Mouse (Mus musculus) neural tube, embryonic 12.5 days (tissue): ENCODE results near the gene Mapk13. TPM values are rescaled to one million over a fixed set of nuclear protein-coding genes. Genes with fewer than 3 reads are reported as not detected.
"Not testable (repeated sequence)": the region's sequence is repeated elsewhere in the genome, so short reads cannot be mapped to it uniquely, and the experiment has no call there.

Experiments
- ATAC-seq: fragments of 200-750 bp; cut with Nextera tagmentation; 2 replicates; pipeline ENCODE4 v1.8.0; 2017; ENCODE audit warnings: low read depth, mild to moderate bottlenecking, moderate TSS enrichment, moderate library complexity; ENCODE audit not compliant: low FRiP score
- H3K27ac ChIP-seq: fragments of 300-500 bp; sonication (generic); 2 replicates; pipeline ENCODE4 v1.5.1; 2016
- H3K27me3 ChIP-seq: fragments of 300-500 bp; sonication (generic); replicated peaks from 2 replicates; pipeline ENCODE4 v1.6.1; 2016; ENCODE audit warnings: mild to moderate bottlenecking
- H3K36me3 ChIP-seq: fragments of 300-500 bp; sonication (generic); 2 replicates; pipeline ENCODE4 v1.6.1; 2016; ENCODE audit warnings: mild to moderate bottlenecking
- H3K4me1 ChIP-seq: fragments of 300-500 bp; sonication (generic); 2 replicates; pipeline ENCODE4 v1.6.1; 2016
- H3K4me2 ChIP-seq: fragments of 300-500 bp; sonication (generic); replicated peaks from 2 replicates; pipeline ENCODE4 v1.6.1; 2016; ENCODE audit warnings: mild to moderate bottlenecking
- H3K4me3 ChIP-seq: fragments of 300-500 bp; sonication (generic); 2 replicates; pipeline ENCODE4 v1.5.1; 2016
- H3K9ac ChIP-seq: fragments of 300-500 bp; sonication (generic); 2 replicates; pipeline ENCODE4 v1.6.1; 2016; ENCODE audit warnings: mild to moderate bottlenecking
- H3K9me3 ChIP-seq: fragments of 300-500 bp; sonication (generic); 2 replicates; pipeline ENCODE4 v1.6.1; 2016; ENCODE audit warnings: mild to moderate bottlenecking
- WGBS: fragments of 180-500 bp; shearing (Covaris S2); methylation state at CpG from one replicate; pipeline ENCODE4 v1.1.7; 2016; 5-methylcytosine and 5-hydroxymethylcytosine counted together
- polyA plus RNA-seq: library from polyadenylated mRNA; unstranded; fragments of >200 nt; fragmentation: Nextera tagmentation; extraction: Ambion mirVana; gene quantifications from 2 replicates; pipeline ENCODE4 v1.2.1, GENCODE M21; 2016

Gene Mapk13
- polyA plus RNA-seq, 1 experiment from 2014 or later = 1.9 TPM

DNA sequence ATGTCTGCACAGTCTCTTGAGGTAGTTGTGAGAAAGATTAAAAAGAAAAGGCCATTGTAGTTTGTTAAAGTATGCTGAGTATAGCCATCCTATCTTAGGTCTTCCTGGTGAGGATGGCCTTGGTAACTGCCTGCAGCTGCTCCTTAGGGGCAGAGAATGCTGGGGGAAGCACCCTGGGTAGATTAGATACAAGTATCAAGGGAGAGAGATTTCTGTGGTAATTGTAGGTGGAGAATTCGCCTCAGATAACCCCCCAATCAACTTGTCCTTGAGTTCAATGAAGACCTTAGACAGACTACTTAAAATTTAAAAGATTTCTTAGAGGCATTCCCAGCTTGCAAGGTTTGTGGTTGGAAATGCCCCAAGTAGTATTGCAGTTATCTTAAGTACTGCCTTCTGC is 34.2 kb downstream of the Mapk13 start:
- Histone ChIP-seq H3K9ac (no peak overlapping the region), H3K27me3 (no peaks in the 10 kb centered on the region), H3K4me2 (0 out of 2 replicates have a peak overlapping the region, but pooled peaks have one; percentile 16), H3K4me3 (no peak overlapping the region), H3K4me1 (peaks cover 27% of the 10 kb centered on the region), H3K27ac (no peak overlapping the region), H3K36me3 (peaks cover 26% of the 10 kb centered on the region), H3K9me3 (no peaks in the 10 kb centered on the region)
- no peak for ATAC-seq
- WGBS = 89% methylated on average over 1 of the region's 1 CpGs

GRCm38 (mm10) chr17:28804973-28805372 is 35.9 kb downstream of the Mapk13 start:
- ATAC-seq = no peak
- H3K27ac ChIP-seq = no peak overlapping the region
- no peak overlapping the region for H3K4me2 ChIP-seq
- H3K36me3 ChIP-seq = peaks cover 42% of the 10 kb centered on the region
- no peaks in the 10 kb centered on the region for H3K27me3 ChIP-seq
- peaks cover 14% of the 10 kb centered on the region for H3K4me1 ChIP-seq
- WGBS = 93% methylated on average over 6 of the region's 6 CpGs
- H3K9me3 ChIP-seq = no peaks in the 10 kb centered on the region
- no peak overlapping the region for H3K9ac ChIP-seq
- H3K4me3 ChIP-seq = no peak overlapping the region

DNA sequence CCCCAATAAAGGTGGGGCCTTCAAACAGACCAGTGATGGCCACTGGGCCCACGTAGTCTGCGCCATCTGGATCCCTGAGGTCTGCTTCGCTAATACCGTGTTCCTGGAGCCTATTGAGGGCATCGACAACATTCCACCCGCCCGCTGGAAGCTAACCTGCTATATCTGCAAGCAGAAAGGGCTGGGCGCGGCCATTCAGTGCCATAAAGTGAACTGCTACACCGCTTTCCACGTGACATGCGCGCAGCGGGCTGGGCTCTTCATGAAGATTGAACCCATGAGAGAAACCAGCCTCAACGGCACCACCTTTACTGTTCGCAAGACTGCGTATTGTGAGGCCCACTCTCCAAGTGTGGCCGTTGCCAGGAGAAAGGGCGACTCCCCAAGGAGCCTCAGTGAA is 37.7 kb downstream of the Mapk13 start:
- Histone ChIP-seq H3K27ac (no peak overlapping the region), H3K4me1 (peaks cover 12% of the 10 kb centered on the region), H3K36me3 (peaks cover 57% of the 10 kb centered on the region), H3K27me3 (no peaks in the 10 kb centered on the region), H3K4me2 (no peak overlapping the region), H3K9ac (no peak overlapping the region), H3K9me3 (no peaks in the 10 kb centered on the region), H3K4me3 (no peak overlapping the region)
- no peak for ATAC-seq
- WGBS = 97% methylated on average over 19 of the region's 19 CpGs

DNA sequence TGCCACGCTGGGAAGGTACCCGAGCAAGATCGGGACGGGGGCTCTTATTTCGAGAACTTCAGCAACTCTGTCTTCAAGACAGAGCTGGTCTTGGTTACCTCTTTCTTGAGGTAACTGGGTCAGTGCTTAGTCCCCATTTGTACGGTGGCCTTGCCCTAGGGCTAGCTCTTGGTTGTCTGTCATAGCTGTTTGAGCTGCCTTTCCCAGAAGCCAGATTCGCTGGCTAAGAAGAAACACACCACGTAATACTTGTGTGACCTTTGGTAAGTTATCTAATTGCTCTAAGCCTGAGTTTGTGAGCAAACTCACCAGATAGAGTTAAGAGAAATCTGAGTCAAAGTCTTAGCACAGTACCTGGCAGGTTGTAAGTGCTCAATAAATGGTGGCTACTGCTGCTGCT is 39.6 kb downstream of the Mapk13 start:
- H3K4me2 ChIP-seq = no peak overlapping the region
- no peak overlapping the region for H3K4me3 ChIP-seq
- no peak overlapping the region for H3K27ac ChIP-seq
- 96% methylated on average over 8 of the region's 8 CpGs for WGBS
- no peaks in the 10 kb centered on the region for H3K27me3 ChIP-seq
- H3K36me3 ChIP-seq = peaks cover 73% of the 10 kb centered on the region
- H3K4me1 ChIP-seq = no peaks in the 10 kb centered on the region
- no peaks in the 10 kb centered on the region for H3K9me3 ChIP-seq
- no peak overlapping the region for H3K9ac ChIP-seq
- ATAC-seq = no peak

GRCm38 (mm10) chr17:28809175-28809831 is 40.2 kb downstream of the Mapk13 start:
- H3K9ac ChIP-seq = no peak overlapping the region
- no peaks in the 10 kb centered on the region for H3K9me3 ChIP-seq
- no peak overlapping the region for H3K4me3 ChIP-seq
- no peak overlapping the region for H3K27ac ChIP-seq
- no peak for ATAC-seq
- 97% methylated on average over 10 of the region's 10 CpGs for WGBS
- no peaks in the 10 kb centered on the region for H3K27me3 ChIP-seq
- peaks cover 79% of the 10 kb centered on the region for H3K36me3 ChIP-seq
- no peaks in the 10 kb centered on the region for H3K4me1 ChIP-seq
- H3K4me2 ChIP-seq = no peak overlapping the region

- H3K4me2 ChIP-seq = no peak overlapping the region
- no peak overlapping the region for H3K27ac ChIP-seq
- H3K9ac ChIP-seq = no peak overlapping the region
- WGBS = 98% methylated on average over 10 of the region's 10 CpGs
- H3K36me3 ChIP-seq = peaks cover 83% of the 10 kb centered on the region
- H3K27me3 ChIP-seq = no peaks in the 10 kb centered on the region
- H3K4me3 ChIP-seq = no peak overlapping the region
- H3K4me1 ChIP-seq = no peaks in the 10 kb centered on the region
- no peaks in the 10 kb centered on the region for H3K9me3 ChIP-seq
- ATAC-seq = no peak
Measured at GRCm38 (mm10) chr17:28812345-28812744, 43.2 kb downstream of the Mapk13 start.

DNA sequence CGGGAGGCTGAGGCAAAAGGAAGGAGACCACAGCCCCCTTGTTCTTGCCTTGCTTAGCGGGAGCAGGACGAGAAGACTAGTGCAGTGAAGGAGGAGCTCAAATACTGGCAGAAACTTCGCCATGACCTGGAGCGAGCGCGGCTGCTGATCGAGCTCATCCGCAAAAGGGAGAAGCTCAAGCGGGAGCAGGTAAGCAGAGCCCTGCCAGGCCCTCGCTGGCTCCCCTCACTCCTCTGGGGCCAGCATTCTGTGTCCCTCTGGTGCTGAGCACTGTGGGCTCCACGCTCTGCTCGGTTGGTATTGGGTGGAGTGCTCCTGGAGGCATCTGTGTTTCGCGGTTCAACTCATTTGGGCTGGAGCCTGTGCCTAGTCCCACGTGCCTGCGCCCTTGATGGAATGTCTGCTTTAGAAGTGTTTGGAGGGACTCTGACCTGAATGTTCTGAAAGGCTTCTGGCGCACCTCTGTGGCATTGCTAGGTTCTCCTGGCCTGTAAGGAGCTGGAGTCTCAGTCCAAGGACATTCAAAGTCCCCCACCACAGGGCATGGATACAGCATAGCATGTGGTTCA is 45.5 kb downstream of the Mapk13 start:
- no peak for ATAC-seq
- Histone ChIP-seq H3K9me3 (no peaks in the 10 kb centered on the region), H3K27me3 (no peaks in the 10 kb centered on the region), H3K4me3 (no peak overlapping the region), H3K36me3 (peaks cover 86% of the 10 kb centered on the region), H3K9ac (no peak overlapping the region), H3K27ac (no peak overlapping the region), H3K4me1 (no peaks in the 10 kb centered on the region), H3K4me2 (no peak overlapping the region)
- 90% methylated on average over 18 of the region's 18 CpGs for WGBS

- no peak overlapping the region for H3K4me3 ChIP-seq
- no peak overlapping the region for H3K9ac ChIP-seq
- ATAC-seq = no peak
- H3K9me3 ChIP-seq = no peaks in the 10 kb centered on the region
- H3K27ac ChIP-seq = no peak overlapping the region
- no peaks in the 10 kb centered on the region for H3K27me3 ChIP-seq
- H3K4me2 ChIP-seq = no peak overlapping the region
- 90% methylated on average over 10 of the region's 10 CpGs for WGBS
- H3K4me1 ChIP-seq = no peaks in the 10 kb centered on the region
- peaks cover 85% of the 10 kb centered on the region for H3K36me3 ChIP-seq
Measured at GRCm38 (mm10) chr17:28815384-28816004, 46.4 kb downstream of the Mapk13 start.

- 92% methylated on average over 10 of the region's 10 CpGs for WGBS
- H3K9me3 ChIP-seq, ATAC-seq, H3K4me1 ChIP-seq, H3K4me3 ChIP-seq, H3K4me2 ChIP-seq, H3K27me3 ChIP-seq, H3K9ac ChIP-seq, H3K27ac ChIP-seq: not testable (repeated sequence)
- peaks cover 86% of the 10 kb centered on the region for H3K36me3 ChIP-seq
Measured at GRCm38 (mm10) chr17:28816326-28816725, 47.2 kb downstream of the Mapk13 start.

DNA sequence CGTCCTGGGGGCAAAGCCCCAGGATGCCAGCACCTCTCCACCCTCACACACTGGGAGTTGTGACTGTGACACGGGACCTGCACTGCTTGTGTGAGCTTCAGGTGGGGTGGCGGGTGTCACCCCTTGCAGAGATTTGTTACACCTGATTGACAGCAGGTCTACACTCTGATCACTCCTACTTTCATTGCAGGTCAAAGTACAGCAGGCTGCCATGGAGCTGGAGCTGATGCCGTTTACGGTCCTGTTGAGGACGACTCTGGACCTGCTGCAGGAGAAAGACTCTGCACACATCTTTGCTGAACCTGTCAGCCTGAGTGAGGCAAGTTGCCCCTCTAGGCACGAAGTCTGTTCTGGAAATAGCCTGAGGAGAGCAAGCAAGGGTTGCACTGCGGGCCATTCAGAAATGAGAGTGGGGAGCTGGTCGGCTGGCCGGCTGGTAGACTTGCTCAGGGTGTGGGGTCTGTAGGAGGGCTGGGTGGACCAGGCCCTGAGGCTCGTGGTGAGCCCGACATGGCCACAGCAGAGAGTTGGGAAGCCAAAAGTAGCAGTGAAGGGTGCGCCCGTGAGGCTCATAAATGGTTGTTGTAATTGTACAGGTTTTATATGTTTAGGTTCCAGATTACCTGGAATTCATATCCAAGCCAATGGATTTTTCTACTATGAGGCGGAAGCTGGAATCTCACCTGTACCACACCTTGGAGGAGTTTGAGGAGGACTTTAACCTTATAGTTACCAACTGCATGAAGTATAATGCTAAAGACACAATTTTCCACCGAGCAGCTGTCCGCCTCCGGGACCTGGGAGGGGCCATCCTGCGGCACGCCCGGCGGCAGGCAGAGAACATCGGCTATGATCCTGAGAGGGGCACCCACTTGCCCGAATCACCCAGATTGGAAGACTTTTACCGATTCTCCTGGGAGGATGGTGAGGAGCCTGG is 48.0 kb downstream of the Mapk13 start:
- Histone ChIP-seq H3K4me2 (no peak overlapping the region), H3K4me3 (no peak overlapping the region), H3K4me1 (no peaks in the 10 kb centered on the region), H3K36me3 (peaks cover 89% of the 10 kb centered on the region), H3K9me3 (no peaks in the 10 kb centered on the region), H3K9ac (no peak overlapping the region), H3K27me3 (no peaks in the 10 kb centered on the region), H3K27ac (no peak overlapping the region)
- 97% methylated on average over 25 of the region's 25 CpGs for WGBS
- no peak for ATAC-seq

- Histone ChIP-seq H3K27me3 (no peaks in the 10 kb centered on the region), H3K9me3 (no peaks in the 10 kb centered on the region), H3K9ac (no peak overlapping the region), H3K4me3 (no peak overlapping the region), H3K27ac (no peak overlapping the region), H3K4me2 (no peak overlapping the region), H3K4me1 (no peaks in the 10 kb centered on the region), H3K36me3 (peaks cover 91% of the 10 kb centered on the region)
- no peak for ATAC-seq
- WGBS = 81% methylated on average over 2 of the region's 2 CpGs
Measured at GRCm38 (mm10) chr17:28820189-28820588, 51.1 kb downstream of the Mapk13 start.
